Mouse (Mus musculus) liver, postnatal 0 days (tissue): ENCODE data around the gene Srxn1. TPM values are rescaled to one million over a fixed set of nuclear protein-coding genes. Genes with fewer than 3 reads are reported as not detected.

Experiments
- ATAC-seq: fragments of 200-750 bp; cut with Nextera tagmentation; 2 replicates; pipeline ENCODE4 v1.8.0; 2017; ENCODE audit warnings: mild to moderate bottlenecking, moderate library complexity
- DNase-seq: peaks from one replicate; pipeline ENCODE4 v3.0.0-alpha.2; 2016
- H3K27ac ChIP-seq: fragments of 300-500 bp; sonication (generic); 2 replicates; pipeline ENCODE4 v1.5.1; 2014; ENCODE audit warnings: antibody characterized with exemption, moderate library complexity, mild to moderate bottlenecking, low read depth
- H3K27me3 ChIP-seq: fragments of 300-500 bp; sonication (generic); 2 replicates; pipeline ENCODE4 v1.6.1; 2014; ENCODE audit warnings: low read length, control low read depth, mixed read lengths; ENCODE audit not compliant: insufficient read depth
- H3K36me3 ChIP-seq: fragments of 300-500 bp; sonication (generic); replicated peaks from 2 replicates; pipeline ENCODE4 v1.6.1; 2014; ENCODE audit warnings: mild to moderate bottlenecking, control low read depth, low read length, moderate library complexity, mixed read lengths; ENCODE audit not compliant: insufficient read depth
- H3K4me1 ChIP-seq: fragments of 300-500 bp; sonication (generic); 2 replicates; pipeline ENCODE4 v1.6.1; 2014; ENCODE audit warnings: antibody characterized with exemption, mild to moderate bottlenecking, control low read depth; ENCODE audit not compliant: insufficient read depth
- H3K4me2 ChIP-seq: fragments of 300-500 bp; sonication (generic); 2 replicates; pipeline ENCODE4 v1.6.1; 2014; ENCODE audit warnings: low read depth, mild to moderate bottlenecking, low read length, moderate library complexity, mixed read lengths
- H3K4me3 ChIP-seq: fragments of 300-500 bp; sonication (generic); 2 replicates; pipeline ENCODE4 v1.5.1; 2014; ENCODE audit warnings: low read depth, low read length
- H3K9ac ChIP-seq: fragments of 300-500 bp; sonication (generic); replicated peaks from 2 replicates; pipeline ENCODE4 v1.6.1; 2014; ENCODE audit warnings: mild to moderate bottlenecking, moderate library complexity
- H3K9me3 ChIP-seq: fragments of 300-500 bp; sonication (generic); 2 replicates; pipeline ENCODE4 v1.6.1; 2016; ENCODE audit warnings: mild to moderate bottlenecking, control low read depth, low read length, mixed read lengths
- CTCF ChIP-seq: sonication (generic); IDR thresholded peaks from 2 replicates; pipeline ENCODE4 v1.5.1; 2016; ENCODE audit warnings: antibody characterized with exemption, low read depth
- EP300 ChIP-seq: IDR thresholded peaks from 2 replicates; pipeline ENCODE4 v1.6.1; 2016; ENCODE audit warnings: antibody characterized with exemption, low read depth, mild to moderate bottlenecking
- WGBS: fragments of 180-500 bp; shearing (Covaris S2); extraction: QIAGEN DNeasy Blood & Tissue Kit; methylation state at CpG from one replicate; pipeline ENCODE4 v1.1.7; 2014; ENCODE audit not compliant: insufficient replicate concordance; 5-methylcytosine and 5-hydroxymethylcytosine counted together
- polyA plus RNA-seq: library from polyadenylated mRNA; unstranded; fragments of >200 nt; fragmentation: Nextera tagmentation; extraction: Ambion mirVana; gene quantifications from 2 replicates; pipeline ENCODE4 v1.2.1, GENCODE M21; 2015

Srxn1 gene
- polyA plus RNA-seq, 1 experiment from 2014 or later, result 8.7 TPM

DNA sequence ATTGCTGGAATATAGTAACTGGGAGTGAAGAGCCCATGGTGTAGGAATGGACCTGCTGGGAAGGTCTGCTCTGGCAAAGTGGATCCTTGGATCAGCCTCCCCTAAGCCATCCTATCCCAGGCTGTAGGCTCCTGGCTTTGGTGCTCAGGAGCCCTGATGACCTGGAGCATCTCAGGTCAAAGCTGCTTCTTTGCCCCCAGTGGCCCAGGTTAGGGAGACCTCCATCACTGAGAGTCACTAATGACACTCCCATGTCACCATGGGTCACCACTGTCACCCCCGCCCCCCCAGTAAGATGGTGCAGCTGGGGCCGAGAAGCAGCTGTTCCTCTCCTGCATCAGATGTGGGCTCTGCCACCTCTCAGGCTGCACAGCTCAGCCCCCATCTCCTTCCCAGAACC is 35.4 kb upstream of the Srxn1 start:
- no peak overlapping the region for H3K9ac ChIP-seq
- no peak overlapping the region for H3K27ac ChIP-seq
- 0 out of 2 replicates have a peak, but pooled peaks cover under 1% of the 10 kb centered on the region for H3K27me3 ChIP-seq
- H3K4me2 ChIP-seq, result no peak overlapping the region
- 83% methylated on average over 2 of the region's 2 CpGs for WGBS
- ATAC-seq, result no peak
- H3K4me1 ChIP-seq, result no peaks in the 10 kb centered on the region
- no peaks in the 10 kb centered on the region for H3K36me3 ChIP-seq
- H3K9me3 ChIP-seq, result no peaks in the 10 kb centered on the region
- no peak for TF ChIP-seq EP300
- TF ChIP-seq CTCF, result no peak
- H3K4me3 ChIP-seq, result no peak overlapping the region
- DNase-seq, result no peak

DNA sequence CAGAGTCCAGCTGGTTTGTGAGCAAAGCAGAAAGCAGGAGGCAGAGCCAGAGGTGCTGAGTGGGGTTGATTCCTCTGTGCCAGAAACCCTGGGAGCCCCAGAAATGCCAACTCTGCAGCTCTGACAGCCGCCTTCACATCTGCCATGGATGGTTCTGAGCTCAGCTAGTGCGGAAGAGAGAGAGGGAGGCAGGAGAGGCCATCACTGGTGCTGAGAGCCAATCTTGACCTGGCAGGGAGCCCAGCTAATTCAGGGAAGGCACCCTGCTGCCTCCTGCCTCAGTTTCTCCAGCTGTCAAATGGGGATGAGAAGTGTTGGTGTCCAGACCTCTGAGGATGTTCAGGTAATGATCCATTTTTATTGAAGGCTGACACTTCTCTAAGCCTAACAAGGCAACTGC is 30.8 kb upstream of the Srxn1 start:
- Histone ChIP-seq H3K9ac (no peak overlapping the region), H3K36me3 (no peaks in the 10 kb centered on the region), H3K27ac (no peak overlapping the region), H3K4me1 (no peaks in the 10 kb centered on the region), H3K4me2 (no peak overlapping the region), H3K9me3 (no peaks in the 10 kb centered on the region), H3K4me3 (no peak overlapping the region), H3K27me3 (peaks cover 18% of the 10 kb centered on the region)
- WGBS, result 48% methylated on average over 2 of the region's 2 CpGs
- ATAC-seq, result no peak
- TF ChIP-seq CTCF, result no peak
- no peak for TF ChIP-seq EP300
- DNase-seq, result no peak

DNA sequence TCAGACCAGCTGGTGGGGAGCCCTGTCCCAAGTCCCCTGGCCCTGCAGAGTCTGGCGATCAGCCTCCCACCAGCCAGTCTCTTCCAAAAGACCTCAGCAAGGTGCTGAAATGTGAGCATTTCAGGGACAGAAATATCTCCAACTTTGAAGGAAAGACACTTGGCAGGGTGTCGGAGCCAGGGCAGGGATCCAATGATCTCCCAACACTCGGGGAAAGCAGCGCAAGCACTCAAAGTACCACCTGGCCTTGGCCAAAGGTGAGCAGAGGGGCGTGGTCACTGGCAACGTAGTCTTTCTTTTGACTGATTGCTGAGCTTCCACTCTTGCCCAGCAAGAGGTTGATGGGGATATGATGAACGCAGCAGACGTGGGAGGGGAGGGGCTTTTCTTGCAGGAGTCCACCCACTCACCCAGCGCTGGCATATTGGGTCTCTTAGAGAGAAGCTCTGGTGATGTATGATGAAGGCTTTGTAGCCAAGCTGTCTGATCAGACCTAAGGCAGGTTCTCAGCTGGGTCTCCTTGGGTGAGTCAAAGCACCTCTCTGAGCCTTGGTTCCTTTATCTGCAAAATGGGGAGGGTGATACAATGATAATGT is 29.9 kb upstream of the Srxn1 start:
- TF ChIP-seq EP300 (no peak), CTCF (no peak)
- Histone ChIP-seq H3K27ac (no peak overlapping the region), H3K4me1 (no peaks in the 10 kb centered on the region), H3K4me3 (no peak overlapping the region), H3K9me3 (no peaks in the 10 kb centered on the region), H3K27me3 (peaks cover 25% of the 10 kb centered on the region), H3K36me3 (no peaks in the 10 kb centered on the region), H3K9ac (no peak overlapping the region), H3K4me2 (no peak overlapping the region)
- ATAC-seq (no peak), DNase-seq (no peak)
- WGBS, result 43% methylated on average over 9 of the region's 9 CpGs

DNA sequence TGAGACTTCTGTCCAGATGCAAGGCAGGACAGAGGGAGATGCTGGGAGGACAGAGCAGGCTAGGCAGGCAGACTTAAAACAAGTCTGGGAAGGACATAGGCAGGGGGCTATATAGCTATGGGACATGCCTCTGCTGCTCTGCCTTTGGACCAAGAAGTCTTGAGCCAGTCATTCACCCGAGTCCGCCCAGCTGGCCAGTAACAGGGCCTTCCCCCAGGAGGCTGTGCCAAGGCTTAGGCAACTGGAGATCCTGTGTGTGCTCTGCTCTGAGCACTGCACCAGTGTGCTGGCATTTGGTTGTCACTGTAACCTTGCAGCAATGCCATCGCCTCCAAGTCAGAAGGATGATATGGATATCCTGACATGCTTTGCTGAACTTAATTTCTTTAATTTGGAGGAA is 28.0 kb upstream of the Srxn1 start:
- peaks cover 6% of the 10 kb centered on the region for H3K4me1 ChIP-seq
- H3K27me3 ChIP-seq, result peaks cover 43% of the 10 kb centered on the region
- no peak overlapping the region for H3K9ac ChIP-seq
- no peaks in the 10 kb centered on the region for H3K36me3 ChIP-seq
- ATAC-seq (no peak), DNase-seq (no peak)
- H3K27ac ChIP-seq, result no peak overlapping the region
- 63% methylated on average over 3 of the region's 3 CpGs for WGBS
- H3K4me3 ChIP-seq, result no peak overlapping the region
- H3K4me2 ChIP-seq, result no peak overlapping the region
- no peaks in the 10 kb centered on the region for H3K9me3 ChIP-seq
- TF ChIP-seq CTCF (no peak), EP300 (no peak)

DNA sequence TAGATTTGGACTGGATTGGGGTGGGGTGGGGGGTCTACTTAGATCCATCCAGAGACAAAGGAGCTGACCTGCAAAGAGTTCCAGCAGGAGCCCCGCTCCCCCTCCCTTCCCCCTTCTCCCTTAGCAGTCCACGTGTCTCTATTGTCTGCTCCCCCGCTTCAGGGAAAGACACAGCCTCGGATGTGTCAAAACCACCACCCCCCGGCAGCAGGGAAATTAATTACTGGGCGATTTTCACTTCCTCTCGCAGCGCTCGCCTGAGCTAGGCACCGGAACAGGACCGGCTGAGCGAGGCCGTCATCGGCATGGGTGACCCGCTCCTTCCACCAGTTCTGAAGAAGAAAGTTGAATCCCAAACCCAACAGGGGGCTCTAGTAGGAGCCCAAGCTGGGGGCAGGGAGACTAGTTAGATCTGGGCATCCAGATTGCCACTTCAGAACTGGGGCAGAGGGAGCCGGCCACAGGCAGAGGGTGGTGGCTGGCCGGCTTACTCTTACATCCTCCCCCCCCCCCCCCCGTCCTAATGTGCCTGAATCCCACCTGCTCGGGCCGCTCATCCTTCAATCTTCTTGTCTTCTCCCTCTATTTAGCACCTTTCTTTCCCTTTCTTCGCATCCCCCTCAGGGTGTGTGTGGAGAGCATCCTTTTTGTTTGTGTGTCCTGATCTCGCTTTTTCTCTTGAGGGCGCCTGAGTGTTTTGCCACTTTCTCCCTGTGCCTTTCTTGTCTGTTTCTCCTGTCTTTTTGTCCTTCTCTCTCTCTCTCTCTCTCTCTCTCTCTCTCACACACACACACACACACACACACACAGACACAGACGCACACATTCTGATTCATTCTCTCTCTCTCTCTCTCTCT is 24.4 kb upstream of the Srxn1 start, which contains the start of gene Scrt2:
TSS of gene Scrt2 (plus strand) at position 845 of the 857 bp plus-strand sequence.
- Histone ChIP-seq H3K9ac (no peak within 1 kb of the TSS), H3K4me1 (peaks cover 6% of the 10 kb centered on the region), H3K36me3 (no peaks in the 10 kb centered on the region), H3K9me3 (no peaks in the 10 kb centered on the region), H3K27ac (no peak within 1 kb of the TSS), H3K27me3 (peaks cover 54% of the 10 kb centered on the region), H3K4me2 (peak within 1 kb of the TSS; percentile 50), H3K4me3 (peak within 1 kb of the TSS; percentile 22)
- 2% methylated on average over 24 of the region's 24 CpGs for WGBS
- no peak for TF ChIP-seq EP300
- no peak for TF ChIP-seq CTCF
- no peak for ATAC-seq
- DNase-seq, result peak; percentile 44

DNA sequence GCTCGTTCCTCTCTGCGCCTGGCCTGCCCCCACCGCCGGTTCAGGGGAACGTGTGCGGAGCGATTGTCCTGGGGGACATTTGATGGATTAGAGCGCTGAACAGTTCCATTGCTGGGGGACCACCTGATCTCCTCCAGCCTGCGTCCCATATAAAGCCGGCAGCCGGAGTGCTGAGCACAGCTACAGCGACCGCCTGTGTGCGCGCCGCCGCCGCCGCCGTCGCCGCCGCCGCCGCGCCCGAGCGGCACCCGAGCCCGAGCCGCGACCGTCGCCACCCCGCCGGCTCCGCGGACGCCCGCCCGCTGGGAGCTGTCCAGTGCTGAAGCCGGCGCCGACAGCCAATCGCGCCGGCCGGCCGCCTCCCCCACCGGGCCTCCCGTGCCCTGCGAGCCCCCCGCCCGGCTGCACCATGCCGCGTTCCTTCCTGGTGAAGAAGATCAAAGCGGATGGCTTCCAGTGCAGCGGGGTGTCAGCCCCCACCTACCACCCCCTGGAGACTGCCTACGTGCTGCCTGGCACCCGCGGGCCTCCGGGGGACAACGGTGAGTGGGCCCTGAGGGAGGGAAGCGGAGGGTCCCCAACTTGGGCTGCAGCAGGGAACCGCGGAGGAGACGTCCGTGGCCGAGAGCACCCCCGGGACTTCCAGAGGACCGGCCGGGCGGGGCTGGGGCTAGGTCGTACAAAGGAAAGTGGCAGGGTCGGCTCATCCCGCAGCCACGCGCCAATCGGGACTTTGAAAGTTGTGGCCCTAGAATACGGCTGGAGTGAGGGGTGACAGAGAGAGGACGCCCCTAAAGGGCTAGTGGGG is 23.5 kb upstream of the Srxn1 start:
- ATAC-seq, result peak; percentile 84

More for the DNA sequence above, 23.5 kb upstream of the Srxn1 start:
- Histone ChIP-seq H3K4me1 (peaks cover 6% of the 10 kb centered on the region), H3K4me2 (peak overlapping the region; percentile 50), H3K27ac (no peak overlapping the region), H3K27me3 (peaks cover 51% of the 10 kb centered on the region), H3K36me3 (no peaks in the 10 kb centered on the region), H3K9me3 (no peaks in the 10 kb centered on the region), H3K4me3 (peak overlapping the region; percentile 22), H3K9ac (no peak overlapping the region)
- DNase-seq, result peak; percentile 86
- TF ChIP-seq CTCF, result no peak
- no peak for TF ChIP-seq EP300
- WGBS, result 5% methylated on average over 41 of the region's 81 CpGs
